Mouse (Mus musculus) lung, postnatal 0 days (tissue): Measurements from ENCODE around the gene Gnaq.
A peak's percentile ranks its signal among the peaks of the same experiment; 100 is the strongest.

ENCODE experiments used
- CTCF ChIP-seq: IDR thresholded peaks from 2 replicates; pipeline ENCODE4 v1.5.1; 2016; ENCODE audit warnings: antibody characterized with exemption, mild to moderate bottlenecking
- EP300 ChIP-seq: IDR thresholded peaks from 2 replicates; pipeline ENCODE4 v1.6.1; 2016; ENCODE audit warnings: antibody characterized with exemption, mild to moderate bottlenecking, control low read depth

- TF ChIP-seq EP300 (0 out of 2 replicates have a peak, but pooled peaks have one; percentile 5), CTCF (no peak)
These were observed 194.9 kb downstream of the Gnaq start for GRCm38 (mm10) chr19:16327401-16328073.
